Mouse (Mus musculus) activated CD4-positive, CD25-positive, alpha-beta regulatory T cell, adult 9 weeks (primary cell): Measurements from ENCODE around the gene Iqcj. TPM values are rescaled to one million over a fixed set of nuclear protein-coding genes. Genes with fewer than 3 reads are reported as not detected.

Experiments used
- polyA plus RNA-seq: library from polyadenylated mRNA; unstranded; fragments of 100-300 nt; shearing (Covaris generic); gene quantifications from one replicate; pipeline ENCODE4 v1.2.1, GENCODE M21; 2017

The Iqcj gene
- not detected for polyA plus RNA-seq

DNA sequence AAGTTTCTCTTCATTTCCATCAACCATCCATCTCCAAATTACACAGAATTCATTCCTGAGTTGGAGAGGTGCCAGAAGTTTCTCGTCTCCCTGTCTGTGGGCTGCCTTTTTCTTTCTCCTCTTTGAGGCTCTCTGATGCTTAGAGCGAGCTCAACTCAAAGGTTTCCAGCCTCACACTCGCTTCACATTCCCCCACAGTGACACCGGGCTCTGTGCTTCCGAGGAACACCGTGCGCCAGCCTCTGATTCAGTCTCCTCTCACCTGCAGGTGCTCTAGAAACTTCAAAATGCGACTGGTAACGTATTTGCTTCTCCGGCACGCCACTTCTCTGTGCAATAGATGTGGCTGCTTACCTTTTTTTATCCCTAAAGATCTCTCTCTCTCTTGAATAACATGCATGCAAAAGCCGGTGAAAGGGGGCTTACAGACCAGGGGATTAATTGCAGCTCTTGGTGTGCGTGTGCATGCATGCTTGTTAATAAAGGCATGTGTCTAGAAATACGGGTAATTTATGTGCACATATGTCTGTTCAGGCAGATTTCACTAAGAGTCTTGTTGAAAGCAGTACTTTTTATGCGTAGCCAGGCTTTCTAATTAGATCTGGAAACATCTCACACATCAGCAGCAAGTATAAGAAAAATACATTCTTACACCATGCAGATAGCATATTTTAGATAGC, at the start of gene Iqcj, which contains the start of gene Iqschfp:
Gene Iqcj, plus strand, starts transcription at position 195 of the 680 bp plus-strand sequence.
Gene Iqschfp, plus strand, starts transcription at position 207 of the 680 bp plus-strand sequence.

DNA sequence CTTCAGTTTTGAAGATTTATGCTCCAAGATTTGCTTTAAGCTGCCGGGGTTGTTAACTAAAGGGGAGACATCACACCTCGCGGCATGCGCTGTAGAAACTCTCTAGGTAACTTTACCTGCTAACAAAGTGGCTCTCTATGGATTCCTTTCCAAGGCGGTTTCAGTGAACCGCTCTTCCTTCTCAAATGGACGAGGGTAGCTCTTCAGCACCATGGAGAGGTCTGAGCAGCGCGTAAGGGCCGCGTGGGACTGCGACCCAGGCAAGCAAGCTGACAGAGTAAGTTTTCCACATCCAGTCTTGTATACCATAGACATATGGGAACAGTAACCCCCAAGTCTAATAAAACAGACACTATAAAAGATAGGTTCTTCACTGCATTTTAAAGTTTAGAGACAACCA, 172.7 kb downstream of the Iqcj start, which contains the start of gene Schip1:
Gene Schip1, plus strand, starts transcription at position 72 of the 400 bp plus-strand sequence.

Other genes with a start within 250 kb of the Iqcj start
- gene Iqschfp, start within 50 bp of the Iqcj start, polyA plus RNA-seq = not detected
- gene Schip1, start 172.6 kb downstream of the Iqcj start, polyA plus RNA-seq = not detected